Mouse (Mus musculus) megakaryocyte-erythroid progenitor cell, adult 5 weeks (primary cell): Measurements from ENCODE around the gene Cfap126. TPM values are rescaled to one million over a fixed set of nuclear protein-coding genes. Genes with fewer than 3 reads are reported as not detected.

Experiments
- polyA plus RNA-seq: library from polyadenylated mRNA; stranded (reverse); fragments of >175 nt; gene quantifications from 2 replicates; pipeline ENCODE4 v1.2.3, GENCODE M21; 2012

The Cfap126 gene
- 1.6 and 2.2 TPM in 2 replicates for polyA plus RNA-seq

DNA sequence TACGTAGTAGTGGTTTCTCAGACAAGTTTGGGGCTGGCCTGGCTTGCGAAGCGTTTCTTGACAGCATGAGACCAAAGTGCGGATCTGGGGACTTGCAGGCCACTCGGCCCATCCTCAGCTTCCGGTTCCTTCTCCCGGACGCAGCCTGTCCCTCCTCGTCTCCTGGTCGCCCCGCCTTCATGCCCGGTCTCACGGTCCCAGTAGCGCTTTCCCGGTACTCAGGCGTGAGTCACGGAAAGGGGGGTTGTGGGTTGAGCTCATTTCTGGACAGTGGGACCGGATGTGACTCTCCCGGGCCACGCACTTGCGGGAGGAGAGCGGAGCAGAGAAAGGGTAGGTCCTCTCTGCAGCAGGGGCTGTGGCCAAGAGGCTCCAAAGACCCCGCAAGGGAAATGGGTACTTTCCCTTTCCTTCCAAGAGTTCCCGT is at the start of gene Cfap126:
TSS of gene Cfap126 (plus strand) at position 46 of the 427 bp plus-strand sequence.

GRCm38 (mm10) chr1:171064491-171065242 is 49.1 kb upstream of the Cfap126 start, which contains the start of gene Fcgr3:
Gene Fcgr3 (minus strand): TSS chr1:171064935.

DNA sequence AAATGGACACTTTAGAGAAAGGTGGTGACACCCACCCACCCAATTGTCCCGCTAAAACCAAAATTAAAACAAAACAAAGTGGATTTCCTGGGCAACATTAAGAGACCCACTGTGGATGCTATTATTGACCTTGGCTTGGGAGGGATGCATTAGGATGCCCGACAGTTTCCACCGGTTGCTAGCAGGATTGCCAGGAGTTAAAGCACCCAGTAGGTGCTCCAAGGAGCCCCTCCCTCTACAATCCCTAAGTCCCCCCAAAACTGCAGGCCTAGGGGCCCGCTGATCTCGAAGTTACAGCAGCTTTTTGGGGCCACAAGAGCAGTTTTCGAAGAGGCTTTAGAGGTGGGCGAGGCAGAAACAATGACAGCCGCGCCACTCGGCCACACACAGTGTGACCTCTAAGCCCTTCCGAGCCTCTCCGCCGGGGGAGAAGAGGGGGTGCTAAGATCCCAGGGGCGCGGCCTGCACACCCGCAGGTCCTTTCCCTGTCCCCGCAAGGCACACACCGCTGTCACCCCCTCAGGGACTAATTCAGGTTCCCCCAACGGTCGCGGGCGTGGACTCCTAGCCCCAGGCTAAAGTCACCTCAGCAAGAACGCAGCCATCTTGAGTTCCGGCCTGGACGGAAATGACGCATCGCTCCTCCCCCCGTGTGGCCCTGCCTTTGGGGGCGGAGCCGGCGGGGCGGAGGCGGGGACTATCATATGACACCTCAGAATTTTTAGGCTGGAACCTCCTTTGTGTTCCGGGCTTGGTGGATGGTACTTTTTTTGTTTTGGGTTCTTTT is 36.4 kb downstream of the Cfap126 start, which contains the start of the genes Sdhc and Mpz:
TSS of gene Sdhc (minus strand) at position 630 of the 787 bp plus-strand sequence.
TSS of gene Mpz (plus strand) at position 738 of the 787 bp plus-strand sequence.

Other genes starting within 250 kb of the Cfap126 start
- gene Atf6, start 246.1 kb upstream of the Cfap126 start, polyA plus RNA-seq, result 1.5 and 2.0 TPM in 2 replicates
- gene Gm26620, start 228.9 kb upstream of the Cfap126 start, polyA plus RNA-seq, result 0.95 and 0.97 TPM in 2 replicates
- 12.0 and 12.5 TPM in 2 replicates for gene Dusp12, start 228.4 kb upstream of the Cfap126 start, polyA plus RNA-seq
- 0.30 and 0.36 TPM in 2 replicates for gene Fcrlb, start 201.0 kb upstream of the Cfap126 start, polyA plus RNA-seq
- gene Fcrla, start 186.3 kb upstream of the Cfap126 start, polyA plus RNA-seq, result 0.15 and 1.3 TPM in 2 replicates
- gene Fcgr2b, start 137.4 kb upstream of the Cfap126 start, polyA plus RNA-seq, result 11.3 and 16.6 TPM in 2 replicates
- 0.17 and 0.83 TPM in 2 replicates for gene Fcgr4, start 95.0 kb upstream of the Cfap126 start, polyA plus RNA-seq
- 8.9 and 21.9 TPM in 2 replicates for gene Fcgr3, start 49.0 kb upstream of the Cfap126 start, polyA plus RNA-seq
- 115 and 119 TPM in 2 replicates for gene Sdhc, start 36.7 kb downstream of the Cfap126 start, polyA plus RNA-seq
- 0.57 and 1.1 TPM in 2 replicates for gene Mpz, start 36.8 kb downstream of the Cfap126 start, polyA plus RNA-seq
- gene Pcp4l1, start 82.3 kb downstream of the Cfap126 start, polyA plus RNA-seq, result 23.7 and 26.5 TPM in 2 replicates
- not detected in 2 replicates for gene Nr1i3, start 100.1 kb downstream of the Cfap126 start, polyA plus RNA-seq
- gene Tomm40l, start 108.6 kb downstream of the Cfap126 start, polyA plus RNA-seq, result 43.3 and 43.4 TPM in 2 replicates
- gene Apoa2, start 111.1 kb downstream of the Cfap126 start, polyA plus RNA-seq, result 0.48 TPM in 1 of 2 replicates, not detected in the other
- gene Fcer1g, start 120.4 kb downstream of the Cfap126 start, polyA plus RNA-seq, result 50.5 and 65.4 TPM in 2 replicates
- 0.05 TPM in 1 of 2 replicates, not detected in the other for gene Adamts4, start 136.5 kb downstream of the Cfap126 start, polyA plus RNA-seq
- gene Ndufs2, start 137.5 kb downstream of the Cfap126 start, polyA plus RNA-seq, result 141 and 145 TPM in 2 replicates
- gene B4galt3, start 156.4 kb downstream of the Cfap126 start, polyA plus RNA-seq, result 70.2 and 71.4 TPM in 2 replicates
- 39.0 and 42.4 TPM in 2 replicates for gene Ppox, start 167.3 kb downstream of the Cfap126 start, polyA plus RNA-seq
- 63.4 and 66.2 TPM in 2 replicates for gene Usp21, start 174.1 kb downstream of the Cfap126 start, polyA plus RNA-seq
- 92.0 and 102 TPM in 2 replicates for gene Ufc1, start 181.1 kb downstream of the Cfap126 start, polyA plus RNA-seq
- 23.1 and 24.6 TPM in 2 replicates for gene Dedd, start 215.2 kb downstream of the Cfap126 start, polyA plus RNA-seq
- 6.6 and 8.1 TPM in 2 replicates for gene Nit1, start 231.7 kb downstream of the Cfap126 start, polyA plus RNA-seq
- 13.9 and 17.7 TPM in 2 replicates for gene Pfdn2, start 231.8 kb downstream of the Cfap126 start, polyA plus RNA-seq
- gene Klhdc9, start 246.9 kb downstream of the Cfap126 start, polyA plus RNA-seq, result 1.3 TPM in 2 replicates